Mouse (Mus musculus): ENCODE results near the gene Pdilt.

Pdilt gene

DNA sequence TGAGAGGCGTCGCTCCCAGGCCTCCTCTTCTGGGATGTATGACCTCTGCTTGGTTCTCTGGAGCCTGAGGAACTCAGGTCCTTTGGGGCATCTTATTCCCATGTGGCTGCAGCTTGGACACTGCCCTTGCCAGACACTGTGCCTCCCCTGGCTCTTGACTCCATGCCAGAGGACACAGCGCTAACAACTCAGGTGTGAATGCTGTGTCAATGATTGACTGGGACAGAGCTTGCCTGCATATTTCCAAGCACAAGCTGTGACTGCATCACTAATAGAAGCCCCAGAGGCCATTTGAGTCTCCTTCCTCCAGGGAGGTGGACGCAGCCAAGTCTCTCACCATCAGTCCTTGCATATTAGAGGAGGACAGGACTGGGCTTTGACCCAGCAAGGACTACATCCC is 12.1 kb downstream of the Pdilt start:
- no peak for DNase-seq (ENCODE audit: low read depth, low spot score)

DNA sequence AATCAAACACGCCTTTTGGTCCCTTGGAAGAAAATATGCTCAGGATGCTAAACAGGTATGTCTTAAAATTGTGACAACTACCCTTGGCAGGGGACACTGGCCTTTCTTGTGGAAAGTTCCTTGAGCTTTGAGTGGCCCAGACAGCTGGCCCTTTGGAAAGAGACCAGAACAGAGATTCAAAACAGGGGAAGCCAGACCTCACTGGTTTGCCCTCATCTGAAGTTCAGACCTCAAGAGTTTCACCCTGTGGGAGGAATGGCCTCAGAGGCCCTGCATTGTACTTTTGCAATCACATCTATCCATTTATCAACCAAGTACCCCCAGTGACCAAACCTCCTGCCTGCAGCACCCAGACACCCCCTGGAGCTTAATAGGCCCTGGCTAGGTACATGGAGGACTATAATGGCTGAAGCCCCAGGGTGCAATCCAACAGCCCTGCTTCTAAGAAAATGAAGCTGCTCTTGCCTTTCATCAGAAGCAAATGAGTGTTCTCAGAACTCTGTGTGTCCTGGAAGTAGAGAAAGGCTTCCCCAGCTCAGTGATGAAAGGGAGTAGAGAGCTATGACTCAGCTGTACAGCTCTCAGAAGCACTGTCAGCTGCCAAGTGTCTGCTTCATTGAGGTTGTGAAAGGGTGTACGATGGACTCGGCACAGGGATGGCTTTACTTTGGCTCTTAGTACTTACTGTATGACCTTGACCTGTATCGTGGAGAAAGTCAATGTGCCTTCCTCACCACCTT is 33.1 kb downstream of the Pdilt start:
- no peak for DNase-seq (ENCODE audit: low read depth, low spot score)

DNA sequence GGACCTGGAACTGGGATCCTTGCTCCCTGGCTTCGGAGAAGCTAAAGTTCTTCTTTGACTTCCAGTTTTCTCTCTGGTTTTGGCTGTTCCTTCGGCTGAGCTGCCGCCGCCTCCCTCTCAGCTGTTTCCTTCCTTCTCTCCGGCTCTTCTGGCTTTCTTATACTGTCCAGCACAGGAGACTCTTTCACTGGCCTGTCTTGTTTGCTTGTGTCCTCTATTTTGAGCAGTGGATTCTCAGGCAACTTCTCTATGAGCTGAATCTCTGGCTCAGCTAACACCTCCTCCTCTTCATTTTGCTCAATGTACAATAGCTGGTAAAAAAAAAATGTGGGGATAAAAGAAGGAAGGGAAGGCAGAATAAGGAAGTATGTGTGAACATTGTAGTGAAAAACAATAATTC is 36.6 kb downstream of the Pdilt start:
- no peak for DNase-seq (ENCODE audit: low read depth, low spot score)

DNA sequence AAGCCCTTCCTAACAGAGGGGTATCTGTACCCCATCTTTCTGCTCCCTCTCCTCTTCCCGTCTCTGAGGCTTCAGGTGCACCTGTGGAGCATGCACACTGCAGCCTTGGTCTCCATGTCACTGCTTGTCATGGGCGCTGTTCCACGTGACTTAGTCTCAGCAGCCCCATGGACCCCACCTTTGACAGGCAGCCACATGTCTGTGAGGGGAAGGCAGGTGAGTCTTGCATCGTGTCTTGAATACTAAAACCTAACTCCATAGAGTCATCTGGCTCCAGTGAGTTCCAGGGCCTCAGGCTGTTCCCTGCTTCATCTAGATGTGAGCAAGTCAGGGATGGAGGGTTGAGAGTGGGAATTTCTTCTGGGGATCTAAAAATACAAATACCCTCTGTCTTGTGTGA is 39.1 kb downstream of the Pdilt start:
- no peak for DNase-seq (ENCODE audit: low read depth, low spot score)

DNA sequence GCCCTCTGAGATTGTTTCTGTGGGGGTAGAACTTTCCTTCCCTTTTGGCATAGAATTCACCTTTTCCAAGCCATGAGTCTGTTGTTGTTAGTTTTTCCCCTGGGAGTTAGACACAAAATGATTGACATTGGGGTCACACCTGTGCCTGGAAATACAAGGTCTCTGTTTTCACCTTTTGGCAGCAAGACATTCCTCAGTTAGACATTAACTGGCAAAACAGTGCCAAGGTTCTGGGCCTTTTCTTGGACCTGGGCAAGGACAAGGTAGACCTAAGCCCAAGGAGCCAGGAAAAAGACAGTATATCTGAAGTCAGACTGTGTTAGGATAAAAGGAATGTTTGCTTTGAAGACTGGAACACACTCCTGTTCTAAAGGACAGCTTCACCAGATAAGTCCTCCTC is 44.0 kb downstream of the Pdilt start, which contains the start of gene Umod:
Gene Umod (minus strand): TSS at position 27 of the 400 bp plus-strand sequence.
- DNase-seq (ENCODE audit: low read depth, low spot score) = no peak

DNA sequence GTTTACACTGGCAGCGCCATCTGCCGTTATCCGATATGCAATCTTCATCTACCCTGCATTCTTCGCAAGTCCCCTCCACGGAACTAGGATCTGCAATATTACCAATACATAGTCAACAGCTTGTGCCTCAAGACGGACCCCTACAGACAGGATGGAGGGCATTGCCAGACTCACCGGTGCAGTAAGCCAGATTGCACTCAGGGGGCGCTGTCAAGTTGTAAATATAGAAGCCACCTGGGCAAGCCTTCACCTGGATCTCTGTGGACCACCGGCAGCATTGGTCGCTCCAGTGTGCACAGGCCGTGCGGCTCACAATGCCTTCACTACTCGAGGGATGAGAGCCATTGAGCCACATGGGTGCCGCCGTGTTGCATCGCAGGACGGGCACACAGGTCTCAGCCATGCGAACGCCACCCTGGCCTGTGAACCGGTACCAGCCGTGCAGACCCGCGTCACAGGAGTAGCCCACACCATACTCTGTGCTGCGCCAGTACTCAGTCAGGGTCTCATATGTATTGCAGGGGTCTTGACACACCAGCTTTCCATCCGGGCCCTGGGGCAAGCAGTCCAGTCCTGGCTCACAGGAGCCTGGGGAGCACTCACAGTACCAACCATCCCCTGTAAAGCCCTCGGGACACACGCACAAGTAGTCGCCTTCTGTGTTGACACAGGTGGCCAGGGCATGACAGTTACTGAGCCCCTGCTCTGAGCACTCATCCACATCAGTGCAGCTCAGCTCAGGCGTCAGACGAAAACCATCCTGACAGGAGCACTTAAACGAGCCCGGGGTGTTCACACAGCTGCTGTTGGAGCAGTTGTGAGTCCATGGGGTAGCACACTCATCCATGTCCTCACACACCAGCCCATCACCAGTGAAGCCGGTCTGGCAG is 46.5 kb downstream of the Pdilt start:
- no peak for DNase-seq (ENCODE audit: low read depth, low spot score)

DNA sequence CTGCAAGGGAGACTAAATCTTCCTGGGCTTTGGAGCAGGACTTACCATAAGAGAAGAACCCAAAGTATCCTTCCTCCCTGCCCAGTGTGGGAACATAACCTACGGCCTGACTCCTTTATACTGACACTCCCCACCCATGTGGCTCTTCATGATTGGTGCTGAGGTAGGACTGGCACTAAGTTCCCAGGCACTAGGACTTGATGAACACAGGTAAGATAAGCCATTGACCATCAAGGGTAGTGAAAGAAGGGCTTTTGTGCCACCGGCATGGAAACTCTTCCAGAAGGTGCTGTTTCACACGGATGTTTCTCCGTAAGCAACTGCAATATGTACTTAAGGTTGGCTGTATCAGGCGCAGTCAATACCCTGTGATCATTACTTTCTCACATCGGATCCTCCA is 64.1 kb downstream of the Pdilt start, which contains the start of gene Gp2:
Gene Gp2 (minus strand): TSS at position 101 of the 400 bp plus-strand sequence.
- DNase-seq (ENCODE audit: low read depth, low spot score) = no peak

DNA sequence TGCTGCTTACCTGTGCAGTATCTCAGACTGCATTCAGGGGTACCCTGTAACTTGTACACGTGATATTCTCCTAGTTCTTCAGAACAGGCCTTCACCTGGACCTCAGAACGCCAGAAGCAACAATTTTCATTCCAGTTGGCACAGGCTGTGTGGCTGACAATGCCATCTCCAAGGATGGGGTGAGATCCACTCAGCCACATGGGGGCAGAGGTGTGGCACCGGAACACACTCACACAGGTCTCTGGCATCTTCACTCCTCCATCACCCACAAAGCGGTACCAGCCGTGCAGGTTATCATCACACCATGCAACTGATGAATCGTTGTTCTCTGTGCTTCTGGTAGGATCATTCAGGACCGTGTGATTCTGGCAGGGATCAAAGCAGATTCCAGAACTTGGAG is 69.1 kb downstream of the Pdilt start:
- DNase-seq (ENCODE audit: low read depth, low spot score) = no peak

DNA sequence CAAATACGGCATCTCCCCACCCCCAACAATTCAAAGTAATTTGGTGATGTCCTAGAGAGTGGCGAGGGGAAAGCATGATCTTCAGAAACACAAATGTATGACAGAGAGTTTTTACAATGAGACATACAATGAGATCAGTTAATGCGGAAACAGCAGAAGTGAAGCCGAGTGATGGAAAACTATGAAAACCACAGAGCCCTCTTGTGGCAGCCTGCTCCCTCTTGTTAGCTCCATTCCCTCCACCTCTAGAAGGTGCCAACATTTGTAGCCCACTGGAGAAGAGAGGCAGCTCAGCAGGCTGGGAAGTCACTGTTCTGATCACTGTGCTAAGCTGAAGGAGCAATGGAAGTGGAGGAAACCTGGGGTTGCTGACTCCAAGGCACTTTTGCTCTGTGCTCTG is 79.4 kb downstream of the Pdilt start:
- no peak for DNase-seq (ENCODE audit: low read depth, low spot score)

DNA sequence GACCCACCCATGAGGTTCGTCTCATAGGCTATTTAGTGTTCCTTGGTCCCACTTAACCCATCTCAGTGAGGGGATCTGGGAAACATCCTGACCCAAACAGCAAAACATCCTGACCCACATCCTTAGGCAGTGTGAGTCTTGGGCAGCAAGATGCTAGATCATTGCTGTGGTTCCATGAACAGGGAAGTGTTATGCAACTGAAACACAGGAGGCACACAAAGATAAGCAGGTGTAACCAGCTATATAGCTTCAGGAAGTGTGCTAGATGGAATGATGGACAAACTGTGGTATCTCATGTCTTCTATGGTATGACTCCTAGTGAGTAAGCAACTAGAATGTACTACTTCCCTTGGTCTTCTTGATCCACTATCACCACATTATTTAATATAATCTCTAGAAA is 81.4 kb downstream of the Pdilt start:
- no peak for DNase-seq (ENCODE audit: low read depth, low spot score)
